Mouse (Mus musculus): ENCODE results near the gene Bahcc1. TPM values are rescaled to one million over a fixed set of nuclear protein-coding genes. Genes with fewer than 3 reads are reported as not detected.

Gene Bahcc1
- polyA plus RNA-seq, 2 experiments from 2014 or later = not detected

DNA sequence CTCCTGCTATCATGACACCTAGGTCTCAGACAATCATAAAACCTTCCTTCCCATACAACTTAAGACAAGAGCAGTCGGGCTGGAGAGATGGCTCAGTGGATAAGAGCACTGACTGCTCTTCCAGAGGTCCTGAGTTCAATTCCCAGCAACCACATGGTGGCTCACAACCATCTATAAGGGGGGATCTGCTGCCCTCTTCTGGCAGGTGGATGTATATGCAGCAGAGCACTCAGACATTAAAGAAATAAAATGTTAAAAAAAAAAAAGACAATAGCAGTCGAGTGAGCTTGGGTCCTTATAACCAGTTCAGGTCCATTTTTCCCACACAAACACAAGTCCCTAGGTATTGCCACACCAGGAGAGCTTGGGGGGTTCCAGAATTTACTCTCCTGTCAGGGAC is 23.9 kb upstream of the Bahcc1 start:
- no peak for ATAC-seq

DNA sequence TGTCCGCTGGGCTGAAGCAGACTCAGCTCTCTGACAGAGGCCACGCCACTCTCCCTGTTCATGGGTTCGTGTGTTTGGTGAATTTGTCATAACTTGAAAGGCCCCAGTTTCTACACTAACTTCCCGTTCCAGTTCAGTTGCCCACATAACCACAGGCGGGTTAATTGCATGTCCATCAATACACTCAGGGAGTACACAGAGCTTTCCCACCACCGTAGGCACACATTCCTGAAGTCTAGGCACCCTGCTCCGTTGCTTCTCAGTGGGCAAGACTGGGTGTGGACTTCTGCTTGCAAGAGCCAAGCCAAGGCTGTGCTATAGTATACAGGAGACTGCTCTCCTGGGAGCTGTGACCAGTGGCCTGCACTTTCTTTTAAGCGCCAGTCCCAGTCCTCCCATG is 23.3 kb upstream of the Bahcc1 start:
- no peak for ATAC-seq

DNA sequence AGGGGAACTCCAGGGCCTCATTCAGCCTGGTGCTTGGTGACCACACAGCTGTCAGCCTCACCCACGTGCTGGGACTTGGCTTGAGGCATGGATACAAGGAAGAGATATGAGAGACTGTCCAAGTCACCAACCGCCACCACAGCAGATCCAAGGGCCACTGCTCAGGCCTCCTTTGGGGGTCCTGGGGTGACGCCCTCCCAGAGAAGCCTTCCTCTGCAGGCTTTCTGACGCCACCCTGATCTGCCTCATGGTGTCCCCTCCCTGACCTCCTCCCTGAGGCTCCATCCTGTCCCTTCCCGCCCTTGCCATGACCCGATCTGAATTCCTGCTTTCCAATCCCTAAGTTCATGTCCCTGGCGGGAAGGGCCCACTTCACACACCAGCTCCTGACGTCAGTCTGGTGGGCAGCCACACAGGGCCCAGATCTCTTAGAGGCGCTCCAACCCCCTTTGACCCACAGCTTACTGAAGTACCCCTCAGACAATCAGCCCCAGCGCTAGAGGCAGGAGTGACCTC is 17.0 kb upstream of the Bahcc1 start:
- ATAC-seq = no peak

DNA sequence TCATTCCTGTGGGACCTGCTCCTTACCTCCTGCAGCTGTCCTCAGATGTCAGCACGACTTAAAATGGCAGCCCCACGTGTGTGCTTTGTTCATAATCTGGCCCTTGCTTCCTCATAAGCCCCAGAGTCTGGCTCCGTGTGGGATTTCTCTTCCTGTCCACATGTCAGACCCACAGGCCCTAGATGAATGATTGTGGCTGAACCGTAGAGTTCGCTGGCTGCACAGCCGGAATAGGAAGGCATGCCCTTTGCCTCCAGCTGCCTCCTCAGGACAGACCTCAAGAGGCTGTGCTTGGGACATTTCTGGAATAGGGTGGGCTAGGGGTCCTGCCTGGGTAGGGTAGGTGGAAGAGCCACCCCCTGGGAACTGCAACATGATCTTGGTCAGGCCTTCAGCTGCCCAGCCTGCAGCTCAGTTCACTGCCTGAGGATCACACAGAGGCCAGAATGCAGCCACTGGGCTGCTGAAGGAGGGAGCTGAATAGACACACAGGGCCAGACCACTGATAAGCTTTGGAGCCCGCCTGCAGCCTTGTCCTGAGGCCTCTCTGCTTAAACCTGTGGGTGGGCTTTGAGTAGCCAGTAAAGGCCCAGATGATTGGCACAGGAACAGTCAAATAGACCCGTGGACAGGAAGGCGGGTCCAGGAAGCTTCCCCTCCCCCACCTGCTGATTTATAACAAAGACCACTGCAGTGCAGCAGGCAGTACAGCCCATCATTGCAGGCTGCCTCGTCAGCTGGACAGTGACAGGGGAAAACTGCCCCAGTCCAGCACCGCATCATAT is 16.0 kb upstream of the Bahcc1 start:
- no peak for ATAC-seq

DNA sequence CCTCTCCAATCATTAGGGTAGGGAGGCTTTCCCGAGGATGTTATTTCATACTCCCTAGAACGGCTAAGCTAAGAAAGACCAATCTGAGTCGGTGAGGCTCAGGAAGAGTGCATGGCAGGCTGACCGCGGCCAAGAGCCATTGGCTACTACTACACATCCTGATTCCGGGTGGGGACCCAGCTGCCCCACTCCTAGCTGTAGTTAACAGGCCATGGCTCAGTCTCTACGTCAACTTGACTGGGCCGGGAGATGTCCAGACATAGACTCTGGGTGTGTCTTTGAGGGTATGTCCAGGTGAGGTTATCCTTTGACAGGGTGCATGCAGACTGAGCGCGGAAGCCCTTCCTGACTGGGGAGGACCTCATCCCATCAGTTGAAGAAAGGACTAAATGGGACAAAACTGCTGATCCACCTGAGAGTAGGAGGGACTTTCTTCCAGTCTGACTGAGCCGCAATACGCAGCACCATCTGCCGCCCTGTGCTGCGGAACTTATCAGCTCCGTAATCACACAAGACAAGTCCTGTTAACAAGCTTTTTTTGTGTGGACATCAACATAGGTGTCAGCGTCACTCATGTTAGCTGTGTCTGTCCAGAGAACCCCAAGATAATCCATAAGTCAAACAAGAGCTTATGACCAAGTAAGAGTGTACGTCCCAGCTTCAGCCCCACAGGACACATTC is 14.4 kb upstream of the Bahcc1 start:
- ATAC-seq = no peak

DNA sequence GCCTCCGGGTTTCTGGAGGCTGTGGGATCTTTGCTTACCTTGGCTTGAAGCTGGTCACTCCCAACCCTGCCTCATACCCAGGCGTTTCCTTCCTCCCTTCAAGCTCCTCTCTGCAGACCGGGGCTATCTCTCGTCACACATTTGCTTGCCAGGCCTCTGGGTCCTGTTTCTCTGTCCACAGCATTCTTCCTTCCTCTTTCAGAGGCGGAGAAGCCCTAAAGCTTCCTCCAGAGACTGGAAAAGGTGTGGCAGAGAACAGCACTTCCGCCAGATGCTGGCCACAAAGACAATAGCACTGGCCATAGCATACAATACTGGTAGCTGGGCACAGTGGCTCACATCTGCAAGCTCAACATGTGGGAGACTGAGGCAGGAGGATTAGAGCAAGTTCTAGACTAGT is 13.8 kb upstream of the Bahcc1 start:
- no peak for ATAC-seq

DNA sequence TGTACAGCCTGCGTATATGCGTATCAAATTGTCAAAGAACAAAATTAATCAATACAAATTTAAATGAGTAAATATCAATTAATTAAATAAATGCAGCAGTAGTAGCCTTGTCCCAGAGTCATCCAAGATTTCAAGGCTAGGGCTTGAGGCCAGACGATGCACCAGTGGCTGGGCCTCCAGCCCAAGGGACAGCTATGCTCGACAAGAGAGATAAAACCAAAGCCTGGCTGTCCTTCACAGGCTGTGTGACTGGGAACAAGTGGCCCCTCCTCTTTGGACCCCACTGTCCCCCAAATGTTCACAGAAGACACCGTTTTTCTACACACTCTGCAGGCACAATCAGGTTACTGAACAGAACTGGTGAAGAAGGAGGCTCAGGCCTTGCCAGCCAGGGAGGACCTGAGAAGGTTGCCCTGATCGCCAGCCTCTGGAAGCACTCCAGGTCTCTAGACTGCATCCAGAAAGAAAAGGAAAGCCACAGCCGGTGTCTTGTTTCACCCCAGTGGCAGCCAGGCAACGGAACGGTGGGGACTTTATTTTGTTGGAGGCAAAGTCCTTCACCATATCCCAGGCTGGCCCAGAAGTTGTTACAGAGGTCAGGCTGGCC is 12.7 kb upstream of the Bahcc1 start:
- ATAC-seq = no peak

DNA sequence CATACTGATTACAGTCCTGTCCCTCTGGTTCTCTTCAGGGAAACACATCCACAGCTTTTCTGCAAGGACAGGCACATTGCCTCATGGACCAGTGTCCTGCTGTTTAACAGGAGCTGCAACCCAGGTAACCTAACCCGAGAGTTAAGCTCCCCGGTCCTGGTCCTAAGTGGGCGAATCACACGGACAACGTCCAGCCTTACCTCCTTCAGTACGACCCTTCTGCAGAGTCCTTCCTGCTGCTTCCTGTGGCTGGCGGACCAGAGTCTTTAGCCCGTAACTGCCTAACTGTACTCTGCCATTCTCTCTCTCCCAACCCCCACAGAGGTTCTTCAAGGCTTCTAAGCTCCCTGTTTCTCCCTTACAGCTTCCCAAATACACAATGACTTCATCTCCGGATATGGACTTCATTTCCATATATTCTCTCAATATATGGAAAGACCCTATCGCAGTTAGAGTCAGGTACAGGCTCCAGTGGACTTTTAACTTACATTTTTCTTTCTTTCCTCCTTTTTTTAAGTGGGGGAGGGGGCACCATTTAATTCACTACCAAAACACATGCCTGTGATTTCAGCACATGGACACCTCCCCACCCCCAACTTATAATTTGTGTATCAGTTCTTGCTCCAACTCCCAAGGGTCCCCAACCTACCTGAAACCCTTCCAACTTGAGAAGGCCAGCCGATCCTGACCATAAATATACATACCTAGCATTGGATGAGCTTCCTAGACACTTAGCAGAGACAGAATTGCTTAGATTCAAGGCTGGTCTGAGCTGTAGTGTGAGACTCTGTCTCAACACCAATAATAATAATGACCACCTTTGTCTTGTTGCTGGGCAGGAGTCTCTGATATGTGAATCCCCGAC is 11.6 kb upstream of the Bahcc1 start:
- ATAC-seq = no peak

DNA sequence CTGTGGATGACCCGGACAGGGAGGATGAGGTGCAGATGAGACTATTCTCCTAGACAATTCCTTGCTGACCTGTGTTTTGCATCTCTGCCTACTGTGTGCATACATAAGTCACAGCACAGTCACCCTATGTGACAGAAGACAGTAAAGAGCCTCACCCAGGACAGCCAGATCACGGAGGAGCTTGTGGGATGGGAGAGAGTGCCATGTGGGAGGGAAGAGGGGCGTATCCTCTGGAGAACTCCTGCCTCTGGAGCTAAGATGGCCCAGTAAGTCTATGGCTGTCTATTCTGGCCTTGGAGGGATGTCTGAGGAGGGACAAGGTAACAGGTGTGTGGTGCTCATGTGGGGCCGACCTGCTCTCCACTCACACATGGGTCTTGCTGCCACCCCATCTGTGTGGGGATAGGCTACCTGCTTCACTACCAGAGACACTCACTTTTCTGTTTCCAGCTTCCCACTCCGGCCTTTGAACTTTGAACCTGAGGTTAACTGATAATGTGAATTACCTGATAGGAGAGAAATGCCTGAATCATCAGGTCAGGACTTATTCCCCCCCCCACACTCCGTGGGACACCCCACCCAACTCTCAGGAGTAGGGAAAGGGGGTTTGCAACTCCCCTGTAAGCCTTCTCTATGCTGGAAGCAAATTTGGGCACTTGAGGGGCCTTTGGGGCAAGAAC is 10.2 kb upstream of the Bahcc1 start:
- no peak for ATAC-seq

DNA sequence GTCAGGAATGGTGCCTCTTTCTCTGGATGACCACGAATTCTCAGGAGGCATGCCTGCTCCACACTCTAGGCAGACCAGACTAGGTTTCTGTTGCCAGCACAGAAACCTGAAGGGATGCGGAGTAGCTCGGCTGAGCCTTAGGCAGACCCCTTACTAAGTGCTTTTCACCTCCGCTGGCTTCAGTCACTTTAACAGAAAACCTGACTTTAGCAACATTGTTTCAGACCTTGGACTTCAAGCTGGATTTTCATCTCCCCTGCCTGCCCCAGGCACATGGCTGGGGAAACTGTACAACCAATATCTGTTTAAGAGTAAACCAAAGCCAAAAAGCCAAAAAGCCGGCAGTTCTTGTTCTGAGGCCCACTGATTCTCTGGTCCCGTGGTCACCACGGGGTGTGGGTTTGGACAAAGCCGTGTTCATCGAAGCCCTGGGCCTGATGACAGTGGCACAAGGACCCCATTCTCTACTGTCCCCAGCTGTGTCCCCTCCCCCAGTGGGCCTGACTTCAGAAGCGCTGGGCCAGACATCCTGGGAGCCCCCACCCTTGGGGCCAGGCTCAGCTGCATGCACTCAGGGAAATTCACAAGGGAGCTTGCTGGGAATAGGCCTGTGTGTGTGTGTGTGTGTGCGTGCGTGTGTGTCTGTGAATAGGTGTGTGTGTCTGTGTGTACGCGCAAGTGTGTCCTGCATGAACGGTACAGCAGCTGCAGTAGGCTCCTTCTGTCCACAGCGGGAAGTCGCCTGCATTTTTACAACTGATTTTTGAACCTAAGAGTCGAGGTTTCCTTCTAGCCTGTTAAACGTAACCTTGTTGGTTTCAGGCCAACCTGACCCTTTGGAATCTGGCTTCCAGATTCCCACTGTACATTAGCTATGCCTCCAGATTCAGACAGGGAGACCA is 8.9 kb upstream of the Bahcc1 start:
- no peak for ATAC-seq

DNA sequence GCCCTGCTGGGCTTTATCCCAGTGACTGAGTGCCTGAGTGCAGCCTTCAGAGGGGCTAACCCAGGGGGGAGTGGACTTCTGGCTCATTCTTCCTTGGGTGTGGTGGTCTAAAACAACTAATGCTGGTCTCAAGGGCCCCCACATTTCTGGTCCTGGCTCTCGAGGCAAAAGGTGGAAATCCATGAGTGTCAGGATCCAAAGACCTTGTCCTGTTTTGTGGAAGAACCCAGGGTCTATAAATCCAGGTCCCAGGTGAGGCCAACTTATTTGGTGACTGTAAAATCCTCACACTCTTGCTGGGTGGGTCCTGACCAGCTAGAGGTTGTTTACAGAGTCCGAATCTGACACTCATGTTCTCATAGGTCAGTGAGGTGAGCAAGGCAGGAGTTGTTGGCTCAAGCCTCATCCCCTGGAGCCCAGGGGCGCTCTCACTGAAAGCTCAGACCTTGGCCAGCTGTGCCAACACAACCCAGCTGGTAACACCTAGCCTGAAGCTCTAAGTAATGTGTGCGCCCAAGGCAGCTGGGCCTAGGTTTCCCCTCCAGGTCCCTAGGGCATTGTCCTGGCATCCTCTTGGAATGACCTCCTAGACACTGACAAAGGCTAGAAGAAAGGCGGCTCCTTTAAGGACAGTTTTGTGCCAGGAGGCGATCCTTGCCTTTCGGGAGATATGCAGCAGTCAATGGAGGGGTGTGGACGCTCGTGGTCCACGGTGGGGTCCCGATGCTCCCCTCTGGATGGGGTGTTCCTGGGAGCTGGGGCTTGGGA is 8.1 kb upstream of the Bahcc1 start:
- ATAC-seq = no peak

DNA sequence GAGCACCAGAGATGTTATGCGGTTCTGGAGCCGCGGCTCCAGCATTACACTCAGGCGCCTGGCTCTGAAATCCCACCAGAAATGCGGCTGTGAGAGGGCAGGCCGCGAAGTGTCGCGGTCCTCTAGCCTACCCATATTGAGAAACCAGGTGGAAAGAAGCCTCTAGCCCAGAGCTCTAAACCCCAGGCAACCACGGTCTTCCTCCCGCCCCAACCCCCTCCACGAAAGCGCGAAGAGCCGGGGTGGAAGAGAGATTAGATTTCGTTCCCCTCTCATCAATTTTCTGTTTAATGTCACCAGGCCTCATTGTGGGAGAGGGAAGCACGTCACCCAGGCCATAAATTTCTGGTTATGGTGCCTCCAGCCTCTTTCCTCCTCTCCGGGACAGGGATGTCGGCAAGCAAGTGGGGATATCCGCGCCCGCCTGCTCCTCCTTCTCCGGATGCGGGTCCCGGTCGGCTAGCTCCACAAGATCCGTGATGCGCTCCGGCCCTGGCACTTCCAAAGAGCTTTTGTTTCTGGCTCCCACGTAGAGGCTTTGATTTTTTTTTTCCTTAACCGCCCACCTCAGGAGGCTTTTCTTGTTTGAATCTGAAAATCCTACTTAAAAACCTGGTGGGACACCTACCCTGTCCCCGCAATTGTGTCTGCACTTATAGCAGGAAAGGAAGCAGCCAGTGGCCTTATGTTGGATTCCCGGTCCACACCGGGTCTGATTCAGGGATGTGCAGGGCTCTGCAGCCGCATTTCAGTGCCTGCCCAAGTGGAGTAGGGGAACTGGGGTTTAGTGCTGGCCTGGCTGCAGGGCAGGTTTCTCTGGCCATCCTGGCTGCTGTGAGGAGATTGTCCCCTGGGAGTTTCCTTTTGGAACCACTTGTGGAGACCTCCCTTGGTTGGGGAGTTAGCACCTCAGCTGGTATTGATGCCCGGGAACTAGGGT is 7.2 kb upstream of the Bahcc1 start:
- ATAC-seq = no peak

DNA sequence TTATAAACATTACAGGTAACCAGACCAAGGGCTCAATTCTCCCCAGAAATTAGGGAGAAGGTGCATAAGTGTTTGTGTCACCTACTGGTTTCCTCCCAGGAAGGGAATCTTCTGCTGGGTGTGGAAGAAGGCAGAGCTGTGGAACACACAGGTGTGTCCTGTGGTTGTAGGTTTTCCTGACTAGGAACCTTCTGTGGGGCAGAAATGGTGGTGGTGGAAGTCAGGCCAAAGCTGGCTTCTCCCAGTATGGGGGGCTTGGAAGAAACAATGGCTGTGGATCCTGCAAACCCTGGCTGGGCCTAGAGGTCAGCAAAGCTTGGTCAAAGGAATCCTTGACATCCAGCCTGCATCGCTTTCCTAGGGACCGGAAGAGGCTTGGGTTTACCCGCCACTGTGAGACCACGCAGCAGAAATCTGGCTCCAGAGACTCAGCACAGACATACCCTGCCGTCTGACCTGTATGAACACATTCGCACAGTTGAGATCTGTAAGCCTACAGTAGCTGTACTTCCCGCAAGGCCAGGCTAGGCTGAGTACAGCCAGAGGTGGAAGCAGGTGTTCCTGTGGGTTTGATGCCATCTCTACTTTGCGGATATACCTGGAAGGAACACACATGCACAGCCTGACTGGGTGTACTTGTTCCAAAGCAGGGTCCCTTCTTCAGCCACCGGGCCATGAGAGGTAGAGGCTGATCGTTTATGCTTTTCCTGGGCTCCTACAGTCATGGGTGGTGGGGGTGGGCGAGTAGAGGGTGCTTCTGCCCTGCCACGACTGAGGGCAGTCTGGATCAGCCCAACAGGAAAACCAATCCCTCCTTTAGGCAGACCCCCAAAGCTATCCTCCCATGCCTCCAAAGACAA is 6.1 kb upstream of the Bahcc1 start:
- no peak for ATAC-seq

DNA sequence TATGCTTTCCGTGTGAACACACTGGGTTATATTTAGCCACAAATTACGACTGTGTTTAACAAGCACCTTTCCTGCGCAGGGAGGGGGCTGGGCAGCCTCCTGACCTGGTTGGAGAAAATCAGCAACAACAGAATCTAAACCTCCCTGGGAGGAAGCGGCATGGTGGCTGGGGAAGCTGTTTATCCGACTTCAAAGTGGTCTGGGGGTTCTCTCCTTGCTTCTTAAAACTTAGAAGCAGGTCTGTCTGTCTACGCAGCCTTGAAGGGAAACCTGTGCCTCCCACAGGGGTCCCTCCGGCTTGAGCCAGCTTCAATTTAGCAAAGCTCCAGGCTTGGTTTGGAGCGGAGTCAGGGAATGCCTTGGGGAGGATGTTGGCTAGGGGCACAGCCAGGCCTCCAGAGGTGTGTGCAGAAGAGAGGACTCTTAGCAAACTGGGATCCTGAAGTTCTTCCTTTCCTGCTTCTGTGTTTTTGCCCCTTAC is 5.1 kb upstream of the Bahcc1 start:
- ATAC-seq = no peak

DNA sequence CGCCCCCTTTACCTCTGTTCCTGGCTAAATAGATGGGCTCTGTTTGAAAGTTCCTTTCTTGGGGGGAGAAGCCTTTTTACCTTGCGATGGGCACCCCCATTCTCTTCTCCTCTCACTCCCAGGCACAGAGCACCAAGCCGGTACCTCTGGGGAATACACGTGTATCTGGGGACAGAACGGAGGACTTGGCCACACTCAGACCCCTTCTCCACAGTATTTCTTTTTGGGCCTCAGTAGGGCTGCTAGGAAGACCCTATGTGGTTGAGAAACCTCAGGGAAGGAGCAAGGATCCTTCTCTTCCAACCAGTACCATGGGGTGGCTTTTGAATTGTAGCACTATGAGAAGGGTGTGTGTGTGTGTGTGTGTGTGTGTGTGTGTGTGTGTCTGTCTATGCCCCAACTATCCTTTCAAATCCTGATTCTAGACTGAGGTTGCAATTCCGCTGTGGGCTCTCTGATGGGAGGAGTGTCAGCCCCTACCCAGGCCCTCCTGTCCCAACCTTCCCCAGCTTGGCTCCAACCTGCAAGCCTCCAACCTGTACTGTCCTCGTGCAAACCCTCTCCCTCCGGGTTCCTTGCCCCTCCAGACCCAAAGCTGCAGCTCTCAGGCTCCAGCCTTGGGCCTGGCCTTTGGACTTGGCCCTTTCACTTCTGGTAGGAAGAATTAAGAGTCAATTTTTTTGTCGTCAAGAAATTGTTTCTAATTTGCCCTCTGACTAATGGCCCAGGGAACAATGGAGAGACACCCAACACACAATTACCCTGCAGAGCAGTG is 4.4 kb upstream of the Bahcc1 start:
- ATAC-seq = no peak

DNA sequence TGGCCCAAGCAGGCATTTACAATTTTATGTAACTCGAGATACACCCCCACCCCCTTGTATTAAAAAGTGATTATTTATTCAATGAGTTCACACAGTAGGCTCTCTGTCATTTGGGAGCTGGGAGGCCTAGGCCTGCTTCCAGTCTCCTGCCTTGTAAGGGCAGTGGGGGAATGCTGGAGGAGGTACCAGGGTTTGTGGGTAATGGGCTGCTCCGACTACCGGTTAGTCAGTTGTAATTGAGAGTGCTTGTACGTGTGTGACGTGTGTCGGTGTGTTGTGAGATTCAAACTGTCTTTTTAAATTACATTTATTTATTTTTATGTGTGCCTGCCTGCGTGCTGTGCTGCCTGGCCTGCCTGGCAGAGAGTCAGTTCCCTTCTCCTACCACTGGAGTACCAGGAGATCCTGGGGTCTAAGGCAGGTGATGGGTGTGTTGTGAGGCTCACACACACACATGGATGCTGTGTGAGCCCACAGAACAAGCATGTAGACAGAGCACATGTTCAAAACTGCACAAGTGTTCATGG is 3.8 kb upstream of the Bahcc1 start:
- ATAC-seq = no peak

Data from activated CD4-positive, CD25-positive, alpha-beta regulatory T cell, adult 4 months (primary cell).